Comparison of ENCODE assay signal across 19 mouse cellular contexts in genomic region chr4:154482695-154483094, GRCm38 (mm10).
DNase-seq lines count a peak whose midpoint lies in the region; ATAC-seq lines count a peak whose summit lies in the region.
"Had no signal": no experiment of that assay in that cellular context is flagged by ENCODE, and none has a peak within 500 bp of the region (broad histone marks: within the 10 kb centered on the region; RNA-seq: fewer than 3 reads in every experiment).

No protein-coding gene starts in this region.

- WGBS in forebrain, embryonic 10.5 days: 88% methylated on average over 14 of the region's 14 CpGs
- WGBS in forebrain, embryonic 15.5 days: 91% methylated on average over 14 of the region's 14 CpGs
- WGBS in kidney, embryonic 15.5 days: 57% methylated on average over 14 of the region's 14 CpGs
- WGBS in lung, embryonic 16.5 days: 63% methylated on average over 14 of the region's 14 CpGs
- WGBS in intestine, embryonic 16.5 days: 83% methylated on average over 14 of the region's 14 CpGs

- H3K4me2 ChIP-seq in forebrain, embryonic 15.5 days (replicated peaks): no peak overlapping the region
- peak overlapping the region; percentile 19; the same call in 1 of the 2 replicates for H3K4me2 ChIP-seq in kidney, embryonic 15.5 days
- H3K4me2 ChIP-seq in lung, embryonic 16.5 days (ENCODE audit: low read depth, low read length): no peak overlapping the region
- H3K4me2 ChIP-seq in intestine, embryonic 16.5 days (ENCODE audit: low read depth, low read length): no peak overlapping the region
- H3K4me2 ChIP-seq: limb, embryonic 15.5 days; neural tube, embryonic 13.5 days had no signal

- peak overlapping the region; percentile 40; the same call in 1 of the 2 replicates for H3K27ac ChIP-seq in forebrain, embryonic 10.5 days
- H3K27ac ChIP-seq in forebrain, embryonic 15.5 days (replicated peaks): no peak overlapping the region
- H3K27ac ChIP-seq in kidney, embryonic 15.5 days: peak overlapping the region; percentile 37; the same call in 1 of the 2 replicates
- peak overlapping the region; percentile 75 for H3K27ac ChIP-seq in lung, embryonic 16.5 days (ENCODE audit: low read length)
- H3K27ac ChIP-seq in intestine, embryonic 16.5 days (ENCODE audit: low read length): 0 out of 2 replicates have a peak overlapping the region, but pooled peaks have one; percentile 6
- H3K27ac ChIP-seq: kidney, postnatal 0 days; limb, embryonic 15.5 days; neural tube, embryonic 13.5 days had no signal

- peaks cover 99% of the 10 kb centered on the region for H3K27me3 ChIP-seq in forebrain, embryonic 10.5 days (ENCODE audit: poor library complexity, severe bottlenecking)
- H3K27me3 ChIP-seq in forebrain, embryonic 15.5 days: no peaks in the 10 kb centered on the region
- H3K27me3 ChIP-seq in kidney, embryonic 15.5 days: peaks cover 82% of the 10 kb centered on the region
- H3K27me3 ChIP-seq in lung, embryonic 16.5 days (ENCODE audit: control insufficient read depth, insufficient read depth, low read depth, low read length): no peaks in the 10 kb centered on the region
- H3K27me3 ChIP-seq in intestine, embryonic 16.5 days (replicated peaks; ENCODE audit: control insufficient read depth, insufficient read depth, low read length): no peaks in the 10 kb centered on the region

- ATAC-seq in forebrain, embryonic 15.5 days (replicated peaks): no peak
- peak; percentile 40; the same call in 1 of the 2 replicates for ATAC-seq in kidney, embryonic 15.5 days (replicated peaks; ENCODE audit: low FRiP score)
- no peak for ATAC-seq in lung, embryonic 16.5 days (ENCODE audit: low read depth)
- no peak for ATAC-seq in intestine, embryonic 16.5 days
- ATAC-seq: CD4-positive, CD25-positive, alpha-beta regulatory T cell, adult 4 months; forebrain, embryonic 16.5 days had no signal

- no peak for DNase-seq in forebrain, embryonic 10.5 days (ENCODE audit: extremely low spot score, low spot score)
- no peak for DNase-seq in kidney, adult 18-20 months
- DNase-seq in lung, postnatal 10 days: no peak
- DNase-seq in spleen, postnatal 14 days (ENCODE audit: low spot score in 2 of 2): no peak
- DNase-seq: cerebellum, adult 9-11 months; heart, postnatal 14 days; lung, postnatal 14 days; right cerebral cortex, postnatal 25 days had no signal

- H3K9me3 ChIP-seq in forebrain, embryonic 10.5 days: no peaks in the 10 kb centered on the region
- no peaks in the 10 kb centered on the region for H3K9me3 ChIP-seq in forebrain, embryonic 15.5 days
- no peaks in the 10 kb centered on the region for H3K9me3 ChIP-seq in kidney, embryonic 15.5 days (replicated peaks)
- H3K9me3 ChIP-seq in lung, embryonic 16.5 days (ENCODE audit: control insufficient read depth, low read length): no peaks in the 10 kb centered on the region
- no peaks in the 10 kb centered on the region for H3K9me3 ChIP-seq in intestine, embryonic 16.5 days (ENCODE audit: control insufficient read depth, low read length)
- H3K9me3 ChIP-seq: limb, embryonic 15.5 days; neural tube, embryonic 13.5 days had no signal

- H3K36me3 ChIP-seq in forebrain, embryonic 10.5 days (replicated peaks): no peaks in the 10 kb centered on the region
- no peaks in the 10 kb centered on the region for H3K36me3 ChIP-seq in forebrain, embryonic 15.5 days
- no peaks in the 10 kb centered on the region for H3K36me3 ChIP-seq in kidney, embryonic 15.5 days
- H3K36me3 ChIP-seq in lung, embryonic 16.5 days (ENCODE audit: control insufficient read depth, insufficient read depth, low read length): no peaks in the 10 kb centered on the region
- H3K36me3 ChIP-seq in intestine, embryonic 16.5 days (ENCODE audit: control insufficient read depth, insufficient read depth, low read length): no peaks in the 10 kb centered on the region
- H3K36me3 ChIP-seq: G1E; limb, embryonic 15.5 days; neural tube, embryonic 13.5 days had no signal

- no peak overlapping the region for H3K4me3 ChIP-seq in forebrain, embryonic 10.5 days
- H3K4me3 ChIP-seq in forebrain, embryonic 15.5 days: no peak overlapping the region
- no peak overlapping the region for H3K4me3 ChIP-seq in kidney, embryonic 15.5 days (replicated peaks)
- no peak overlapping the region for H3K4me3 ChIP-seq in lung, embryonic 16.5 days (ENCODE audit: low read length)
- no peak overlapping the region for H3K4me3 ChIP-seq in intestine, embryonic 16.5 days (ENCODE audit: low read length)
- H3K4me3 ChIP-seq: erythroblast, embryonic 14.5 days; limb, embryonic 15.5 days; neural tube, embryonic 13.5 days had no signal

- no peak overlapping the region for H3K9ac ChIP-seq in forebrain, embryonic 15.5 days (replicated peaks)
- no peak overlapping the region for H3K9ac ChIP-seq in kidney, embryonic 15.5 days
- no peak overlapping the region for H3K9ac ChIP-seq in lung, embryonic 16.5 days (ENCODE audit: low read length)
- H3K9ac ChIP-seq in intestine, embryonic 16.5 days (ENCODE audit: low read depth, low read length): no peak overlapping the region
- H3K9ac ChIP-seq: limb, embryonic 15.5 days; neural tube, embryonic 13.5 days had no signal

- H3K4me1 ChIP-seq in forebrain, embryonic 10.5 days: peaks cover 77% of the 10 kb centered on the region
- 0 out of 2 replicates have a peak, but pooled peaks cover 6% of the 10 kb centered on the region for H3K4me1 ChIP-seq in forebrain, embryonic 15.5 days
- H3K4me1 ChIP-seq in kidney, embryonic 15.5 days: peaks cover 59% of the 10 kb centered on the region
- peaks cover 58% of the 10 kb centered on the region for H3K4me1 ChIP-seq in lung, embryonic 16.5 days (replicated peaks; ENCODE audit: control insufficient read depth, insufficient read depth, low read length)
- peaks cover 61% of the 10 kb centered on the region for H3K4me1 ChIP-seq in intestine, embryonic 16.5 days (ENCODE audit: control insufficient read depth, insufficient read depth, low read length)
